ENCODE assay signal across 7 mouse cellular contexts in the genomic region with DNA sequence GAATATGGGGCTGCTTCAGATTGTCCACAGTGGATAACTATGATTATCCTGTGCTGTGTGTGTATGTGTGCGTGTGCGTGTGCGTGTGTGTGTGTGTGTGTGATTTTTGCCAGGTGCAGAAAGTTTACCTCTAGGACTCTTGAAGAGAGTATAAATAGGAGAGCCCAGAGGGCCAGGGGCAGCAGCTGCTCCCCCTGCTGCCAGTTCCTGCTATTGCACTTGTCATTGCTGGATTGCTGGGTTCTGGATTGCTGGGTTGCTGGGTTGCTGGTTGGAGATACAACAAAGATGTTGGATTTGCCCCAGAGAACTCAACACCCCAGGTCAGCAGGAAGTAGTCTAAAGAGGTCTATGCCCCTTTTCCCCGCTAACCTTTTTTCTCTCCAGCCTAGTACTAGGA. TPM values are rescaled to one million over a fixed set of nuclear protein-coding genes. Genes with fewer than 3 reads are reported as not detected.
A peak's percentile ranks its signal among the peaks of the same experiment; 100 is the strongest.
DNase-seq lines count a peak whose midpoint lies in the region; ATAC-seq and TF ChIP-seq lines count a peak whose summit lies in the region.

No protein-coding gene starts in this region.

- DNase-seq in layer of hippocampus, adult 2 months (ENCODE audit: low spot score in 2 of 2), result peak in 1 of 2 experiments; percentile 44
- DNase-seq in layer of hippocampus, postnatal 36 days, result no peak
- DNase-seq in ES-CJ7 (ENCODE audit: low read depth, low spot score), result peak; percentile 67
- peak; percentile 53 for DNase-seq in adrenal gland, postnatal 25 days
- DNase-seq in gastrocnemius, postnatal 14 days, result peak; percentile 20
- no peak for DNase-seq in midbrain, postnatal 0 days (ENCODE audit: low spot score)

- no peak overlapping the region for H3K27ac ChIP-seq in layer of hippocampus, adult 2 months
- no peak overlapping the region for H3K27ac ChIP-seq in midbrain, postnatal 0 days (ENCODE audit: low read depth, low read length)

- no peak overlapping the region for H3K9ac ChIP-seq in midbrain, postnatal 0 days (replicated peaks; ENCODE audit: low read length, poor library complexity, severe bottlenecking)

- no peaks in the 10 kb centered on the region; the same call in 1 of the 2 replicates for H3K36me3 ChIP-seq in midbrain, postnatal 0 days (ENCODE audit: insufficient read depth, low read length)

- H3K4me2 ChIP-seq in midbrain, postnatal 0 days (ENCODE audit: low read depth, low read length, poor library complexity, severe bottlenecking), result no peak overlapping the region

- H3K9me3 ChIP-seq in midbrain, postnatal 0 days (ENCODE audit: low read length), result no peaks in the 10 kb centered on the region

- intact Hi-C loops in gastrocnemius, postnatal 14 days (cut with DNase I; ENCODE audit: low total_unique reads), result no loop called here

- H3K4me1 ChIP-seq in midbrain, postnatal 0 days (ENCODE audit: insufficient read depth, low read length), result no peaks in the 10 kb centered on the region

- H3K27me3 ChIP-seq in midbrain, postnatal 0 days (ENCODE audit: insufficient read depth, low read length), result no peaks in the 10 kb centered on the region

- WGBS in midbrain, postnatal 0 days, result 69% methylated on average over 4 of the region's 4 CpGs

- H3K4me3 ChIP-seq in layer of hippocampus, adult 2 months, result no peak overlapping the region
- no peak overlapping the region for H3K4me3 ChIP-seq in midbrain, postnatal 0 days (ENCODE audit: low read depth, low read length)

- peak; percentile 69 for TF ChIP-seq CTCF in layer of hippocampus, adult 2 months (conservative IDR thresholded peaks at IDR 0.05)
- TF ChIP-seq CTCF in midbrain, postnatal 0 days (IDR thresholded peaks at IDR 0.05), result peak; percentile 63

- ATAC-seq in midbrain, postnatal 0 days (ENCODE audit: low FRiP score), result no peak
- ATAC-seq in erythroblast, adult 5-6 weeks (replicated peaks; ENCODE audit: low FRiP score, poor library complexity, severe bottlenecking), result no peak

RNA-seq across cellular contexts. Expression of a gene that starts 14.4 kb away (rescaled TPM):
- total RNA-seq in layer of hippocampus, adult 2 months (2021), result 100 to 1,000 TPM; 180 to 189 TPM
- total RNA-seq in layer of hippocampus, postnatal 36 days (2021), result 100 to 1,000 TPM; 170 to 180 TPM
- 74.6 and 95.4 TPM in 2 replicates for total RNA-seq in adrenal gland, postnatal 25 days (2021)
- total RNA-seq in gastrocnemius, postnatal 14 days (2021), result 10 to 100 TPM; 42.1 to 50.2 TPM
- total RNA-seq in midbrain, postnatal 0 days (2014; rRNA removed), result 108 and 120 TPM in 2 replicates
- polyA plus RNA-seq in midbrain, postnatal 0 days (2015; fragmentation: Nextera tagmentation; extraction: Ambion mirVana), result 49.4 and 51.6 TPM in 2 replicates
- total RNA-seq in erythroblast, adult 5-6 weeks (2015; ENCODE audit: low replicate concordance), result 2.7 and 4.8 TPM in 2 replicates
- total RNA-seq in erythroblast, adult 5-6 weeks (2017; ENCODE audit: low replicate concordance), result 2.0 and 9.2 TPM in 2 replicates

RNA-seq across cellular contexts. Expression of a gene that starts 14.8 kb away (rescaled TPM):
- 1 to 10 TPM; 6.4 to 8.0 TPM for total RNA-seq in layer of hippocampus, adult 2 months (2021)
- total RNA-seq in layer of hippocampus, postnatal 36 days (2021), result 1 to 10 TPM; 6.7 to 7.6 TPM
- total RNA-seq in adrenal gland, postnatal 25 days (2021), result 0.81 and 2.3 TPM in 2 replicates
- under 1 TPM; 0.86 TPM for total RNA-seq in gastrocnemius, postnatal 14 days (2021)
- 9.2 and 14.1 TPM in 2 replicates for total RNA-seq in midbrain, postnatal 0 days (2014; rRNA removed)
- 7.1 and 8.6 TPM in 2 replicates for polyA plus RNA-seq in midbrain, postnatal 0 days (2015; fragmentation: Nextera tagmentation; extraction: Ambion mirVana)
- total RNA-seq in erythroblast, adult 5-6 weeks (2015; ENCODE audit: low replicate concordance), result 1.3 TPM in 1 of 2 replicates, not detected in the other
- not detected in 2 replicates for total RNA-seq in erythroblast, adult 5-6 weeks (2017; ENCODE audit: low replicate concordance)

Comparison
In these comparisons a context has a peak if more than half of its experiments do, and no peak if none do; other contexts are left out.
1. DNase-seq: peak in ES-CJ7 (single experiment), adrenal gland, postnatal 25 days (single experiment) and gastrocnemius, postnatal 14 days (single experiment); none in layer of hippocampus, postnatal 36 days (0 of 2) and midbrain, postnatal 0 days (single experiment).